Mouse (Mus musculus) neural tube, embryonic 11.5 days (tissue): ENCODE data around the gene Sucla2. TPM values are rescaled to one million over a fixed set of nuclear protein-coding genes. Genes with fewer than 3 reads are reported as not detected.
A peak's percentile ranks its signal among the peaks of the same experiment; 100 is the strongest.

Experiments used
- ATAC-seq: fragments of 200-750 bp; cut with Nextera tagmentation; 2 replicates; pipeline ENCODE4 v1.8.0; 2017; ENCODE audit warnings: moderate number of reproducible peaks, mild to moderate bottlenecking, moderate TSS enrichment, moderate library complexity; ENCODE audit not compliant: insufficient read depth, low FRiP score, low TSS enrichment
- DNase-seq: peaks from one replicate; pipeline ENCODE4 v3.0.0-alpha.2; 2015; ENCODE audit warnings: low spot score
- H3K27ac ChIP-seq: fragments of 300-500 bp; sonication (generic); 2 replicates; pipeline ENCODE4 v1.5.1; 2014; ENCODE audit warnings: low read depth, mild to moderate bottlenecking, low read length
- H3K27me3 ChIP-seq: fragments of 300-500 bp; sonication (generic); 2 replicates; pipeline ENCODE4 v1.6.1; 2014; ENCODE audit warnings: mild to moderate bottlenecking, low read length, mixed read lengths; ENCODE audit not compliant: control insufficient read depth, insufficient read depth
- H3K36me3 ChIP-seq: fragments of 300-500 bp; sonication (generic); 2 replicates; pipeline ENCODE4 v1.6.1; 2014; ENCODE audit warnings: mild to moderate bottlenecking, low read length, moderate library complexity, mixed read lengths; ENCODE audit not compliant: control insufficient read depth, insufficient read depth
- H3K4me1 ChIP-seq: fragments of 300-500 bp; sonication (generic); 2 replicates; pipeline ENCODE4 v1.6.1; 2014; ENCODE audit warnings: low read length, mixed read lengths; ENCODE audit not compliant: control insufficient read depth, insufficient read depth
- H3K4me2 ChIP-seq: fragments of 300-500 bp; sonication (generic); 2 replicates; pipeline ENCODE4 v1.6.1; 2014; ENCODE audit warnings: low read depth, mild to moderate bottlenecking, moderate library complexity
- H3K4me3 ChIP-seq: fragments of 300-500 bp; sonication (generic); 2 replicates; pipeline ENCODE4 v1.5.1; 2014; ENCODE audit warnings: low read depth, low read length
- H3K9ac ChIP-seq: fragments of 300-500 bp; sonication (generic); 2 replicates; pipeline ENCODE4 v1.6.1; 2014; ENCODE audit warnings: mild to moderate bottlenecking, low read length
- H3K9me3 ChIP-seq: fragments of 300-500 bp; sonication (generic); 2 replicates; pipeline ENCODE4 v1.6.1; 2016; ENCODE audit warnings: low read length; ENCODE audit not compliant: control insufficient read depth
- WGBS: fragments of 180-500 bp; shearing (Covaris S2); extraction: QIAGEN DNeasy Blood & Tissue Kit; methylation state at CpG from one replicate; pipeline ENCODE4 v1.1.7; 2014; 5-methylcytosine and 5-hydroxymethylcytosine counted together
- polyA plus RNA-seq: library from polyadenylated mRNA; unstranded; fragments of >200 nt; fragmentation: Nextera tagmentation; extraction: Ambion mirVana; gene quantifications from 2 replicates; pipeline ENCODE4 v1.2.1, GENCODE M21; 2014

The Sucla2 gene
- 112 and 117 TPM in 2 replicates for polyA plus RNA-seq

DNA sequence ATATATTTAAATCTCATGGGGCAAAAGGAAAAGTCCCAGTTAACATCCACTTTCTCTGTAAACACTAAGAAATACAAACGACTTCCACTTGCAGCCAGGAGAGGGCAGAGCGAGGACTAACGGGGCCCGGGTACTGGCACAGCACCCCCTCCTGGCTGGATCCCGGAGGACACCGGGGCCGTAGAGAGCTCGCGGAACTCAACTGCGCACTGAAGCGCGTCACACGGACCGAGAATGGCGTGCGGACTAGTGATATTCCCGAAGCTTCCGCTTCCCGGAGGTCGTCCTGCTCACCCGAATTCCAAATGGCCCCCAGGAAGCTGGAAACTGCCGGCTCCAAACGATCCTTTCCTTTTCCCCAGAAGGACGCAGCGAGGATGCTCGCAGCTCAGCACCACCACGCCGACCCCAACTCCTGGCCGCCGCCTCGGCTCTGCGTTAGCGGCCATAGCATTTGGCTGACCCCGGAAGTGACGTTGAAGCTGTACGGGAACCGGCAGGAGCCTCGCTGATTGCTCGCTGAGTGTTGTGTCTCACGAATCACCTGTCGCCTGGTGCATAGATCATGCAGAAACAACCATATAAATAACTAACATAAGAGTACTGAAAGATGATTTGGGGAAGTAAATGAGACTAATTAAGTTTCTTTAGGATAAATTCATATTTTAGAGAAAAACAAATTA, at the start of gene Sucla2:
Sucla2 (plus strand) TSS at position 554 of the 683 bp plus-strand sequence.
- DNase-seq: peak; percentile 96
- Histone ChIP-seq H3K27me3 (no peaks in the 10 kb centered on the region), H3K9me3 (no peaks in the 10 kb centered on the region), H3K4me2 (peak within 1 kb of the TSS; percentile 32), H3K4me3 (peak within 1 kb of the TSS; percentile 46), H3K9ac (peak within 1 kb of the TSS; percentile 69), H3K4me1 (no peaks in the 10 kb centered on the region), H3K27ac (peak within 1 kb of the TSS; percentile 81), H3K36me3 (no peaks in the 10 kb centered on the region)
- ATAC-seq: peak; percentile 98
- under 1% methylated on average over 38 of the region's 41 CpGs for WGBS

DNA sequence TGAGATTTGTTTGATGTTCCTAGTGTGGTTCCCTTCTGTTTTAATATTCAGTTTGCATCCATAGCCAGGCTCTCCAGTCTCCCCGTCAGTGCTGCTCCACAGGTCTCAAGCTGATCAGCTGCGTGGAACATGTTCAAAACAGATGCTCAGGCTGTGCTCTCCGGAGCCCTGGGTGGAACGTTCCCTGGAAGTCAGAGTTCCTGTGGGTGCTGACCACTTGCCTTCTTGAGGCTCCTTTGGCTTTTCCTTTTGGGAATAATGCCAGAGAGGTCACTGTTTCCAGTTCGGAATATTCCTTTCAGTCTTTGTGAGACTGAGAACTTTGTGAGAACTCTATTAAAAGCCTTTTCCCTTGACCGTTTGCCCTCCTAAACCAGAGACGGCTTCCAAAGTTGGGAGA, 49.6 kb upstream of the Sucla2 start:
- ATAC-seq: no peak
- Histone ChIP-seq H3K27ac (no peak overlapping the region), H3K9ac (no peak overlapping the region), H3K4me2 (no peak overlapping the region), H3K36me3 (no peaks in the 10 kb centered on the region), H3K27me3 (no peaks in the 10 kb centered on the region), H3K4me1 (no peaks in the 10 kb centered on the region; the same call in 1 of the 2 replicates), H3K9me3 (no peaks in the 10 kb centered on the region), H3K4me3 (no peak overlapping the region)
- DNase-seq: no peak
- WGBS: 81% methylated on average over 7 of the region's 7 CpGs

DNA sequence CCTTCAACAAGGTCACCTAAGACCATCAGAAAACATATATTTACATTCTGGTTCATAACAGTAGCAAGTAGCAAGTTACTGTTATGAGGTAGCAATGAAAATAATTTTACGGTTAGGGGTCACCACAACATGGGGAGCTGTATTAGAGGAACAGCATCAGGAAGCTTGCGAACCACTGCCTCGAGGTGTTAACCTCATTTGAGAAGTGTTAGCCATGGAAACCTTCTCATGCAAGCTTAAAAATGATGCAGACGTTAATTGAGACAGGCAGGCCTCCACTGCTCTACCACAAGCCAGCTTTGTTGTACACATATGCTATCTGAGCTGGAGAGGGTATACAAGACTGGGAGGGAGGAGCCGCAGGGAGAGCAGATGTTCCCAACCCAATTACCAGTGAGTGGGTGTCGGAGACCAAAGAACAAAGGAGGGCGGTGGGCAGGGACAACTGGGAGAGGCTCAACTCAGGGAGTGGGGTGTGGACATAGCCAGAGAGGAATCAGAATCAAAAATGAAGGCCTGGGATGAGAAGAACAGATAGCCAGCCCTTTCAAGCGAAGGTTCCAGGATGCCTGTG, 48.7 kb upstream of the Sucla2 start:
- Histone ChIP-seq H3K9me3 (no peaks in the 10 kb centered on the region), H3K4me1 (no peaks in the 10 kb centered on the region; the same call in 1 of the 2 replicates), H3K36me3 (no peaks in the 10 kb centered on the region), H3K9ac (no peak overlapping the region), H3K4me3 (no peak overlapping the region), H3K27me3 (no peaks in the 10 kb centered on the region), H3K4me2 (no peak overlapping the region), H3K27ac (no peak overlapping the region)
- WGBS: 72% methylated on average over 8 of the region's 8 CpGs
- ATAC-seq (no peak), DNase-seq (no peak)

DNA sequence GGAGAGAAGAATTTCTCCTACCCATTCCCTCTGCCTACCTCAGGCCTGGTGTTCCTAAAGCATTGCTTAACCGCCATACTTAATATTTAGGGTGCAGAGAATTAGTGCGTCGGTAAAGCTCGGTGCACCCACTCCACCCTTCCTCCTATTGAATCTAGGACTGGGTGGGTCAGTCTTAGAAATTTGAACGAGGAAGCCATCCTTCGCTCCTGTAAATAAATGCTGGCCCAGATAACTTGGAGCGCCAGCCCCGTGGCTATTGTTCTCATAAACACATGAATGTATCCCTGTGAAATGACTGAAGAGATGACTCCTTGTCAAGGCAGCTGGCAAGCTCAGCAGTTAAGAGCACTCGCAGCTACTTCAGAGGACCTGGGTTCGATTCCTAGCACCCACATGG, 48.0 kb upstream of the Sucla2 start:
- Histone ChIP-seq H3K9ac (no peak overlapping the region), H3K4me1 (no peaks in the 10 kb centered on the region; the same call in 1 of the 2 replicates), H3K36me3 (no peaks in the 10 kb centered on the region), H3K27me3 (no peaks in the 10 kb centered on the region), H3K9me3 (no peaks in the 10 kb centered on the region), H3K4me3 (no peak overlapping the region), H3K4me2 (no peak overlapping the region), H3K27ac (no peak overlapping the region)
- 92% methylated on average over 10 of the region's 10 CpGs for WGBS
- DNase-seq (no peak), ATAC-seq (no peak)

DNA sequence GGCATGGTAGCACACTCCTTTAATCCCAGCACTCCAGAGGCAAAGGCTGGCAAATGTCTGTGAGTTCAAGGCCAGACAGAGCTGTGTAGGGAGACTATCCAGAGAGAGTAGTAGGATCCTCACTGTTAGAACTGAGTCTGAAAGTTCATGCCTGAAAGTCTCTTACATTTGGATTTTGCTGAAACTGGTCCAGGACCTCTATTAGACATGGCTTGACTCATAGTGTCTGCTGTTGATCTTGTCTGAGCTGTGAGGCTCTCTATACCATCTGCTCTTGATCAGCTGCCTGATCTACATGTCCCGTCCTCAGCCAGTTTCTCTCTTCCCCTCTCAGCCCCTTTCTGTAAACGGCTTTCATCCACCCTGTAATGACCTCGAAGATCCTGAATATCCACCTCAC, 46.8 kb upstream of the Sucla2 start:
- Histone ChIP-seq H3K27ac (no peak overlapping the region), H3K9ac (no peak overlapping the region), H3K27me3 (no peaks in the 10 kb centered on the region), H3K4me2 (no peak overlapping the region), H3K9me3 (no peaks in the 10 kb centered on the region), H3K36me3 (no peaks in the 10 kb centered on the region), H3K4me3 (no peak overlapping the region), H3K4me1 (no peaks in the 10 kb centered on the region)
- ATAC-seq (no peak), DNase-seq (no peak)
- 85% methylated on average over 3 of the region's 3 CpGs for WGBS

DNA sequence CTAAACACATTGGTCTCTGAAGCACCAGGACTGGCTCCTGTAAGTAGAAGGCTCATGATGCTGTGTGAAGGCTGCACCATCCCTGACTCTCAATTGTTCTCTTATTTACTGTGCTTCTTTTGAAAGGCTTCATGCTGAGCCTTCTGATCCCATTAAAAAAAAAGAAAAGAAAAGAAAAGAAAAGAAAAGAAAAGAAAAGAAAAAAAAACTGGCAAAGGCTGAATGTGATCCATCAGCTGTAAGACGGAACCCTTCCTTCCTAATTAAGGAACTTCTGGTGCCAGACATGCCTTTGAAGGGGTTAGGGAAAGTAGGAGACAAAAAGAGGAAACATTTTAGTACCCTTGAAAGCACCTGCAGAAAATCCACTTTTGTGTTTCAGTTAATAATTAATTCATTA, 45.3 kb upstream of the Sucla2 start:
- WGBS: 28% methylated on average over 1 of the region's 1 CpGs
- ATAC-seq (no peak), DNase-seq (no peak)
- H3K4me1 ChIP-seq: no peaks in the 10 kb centered on the region
- H3K36me3 ChIP-seq: no peaks in the 10 kb centered on the region
- no peaks in the 10 kb centered on the region for H3K27me3 ChIP-seq
- H3K4me2 ChIP-seq: no peak overlapping the region
- H3K27ac ChIP-seq: no peak overlapping the region
- no peak overlapping the region for H3K4me3 ChIP-seq
- H3K9ac ChIP-seq: no peak overlapping the region
- H3K9me3 ChIP-seq: no peaks in the 10 kb centered on the region

DNA sequence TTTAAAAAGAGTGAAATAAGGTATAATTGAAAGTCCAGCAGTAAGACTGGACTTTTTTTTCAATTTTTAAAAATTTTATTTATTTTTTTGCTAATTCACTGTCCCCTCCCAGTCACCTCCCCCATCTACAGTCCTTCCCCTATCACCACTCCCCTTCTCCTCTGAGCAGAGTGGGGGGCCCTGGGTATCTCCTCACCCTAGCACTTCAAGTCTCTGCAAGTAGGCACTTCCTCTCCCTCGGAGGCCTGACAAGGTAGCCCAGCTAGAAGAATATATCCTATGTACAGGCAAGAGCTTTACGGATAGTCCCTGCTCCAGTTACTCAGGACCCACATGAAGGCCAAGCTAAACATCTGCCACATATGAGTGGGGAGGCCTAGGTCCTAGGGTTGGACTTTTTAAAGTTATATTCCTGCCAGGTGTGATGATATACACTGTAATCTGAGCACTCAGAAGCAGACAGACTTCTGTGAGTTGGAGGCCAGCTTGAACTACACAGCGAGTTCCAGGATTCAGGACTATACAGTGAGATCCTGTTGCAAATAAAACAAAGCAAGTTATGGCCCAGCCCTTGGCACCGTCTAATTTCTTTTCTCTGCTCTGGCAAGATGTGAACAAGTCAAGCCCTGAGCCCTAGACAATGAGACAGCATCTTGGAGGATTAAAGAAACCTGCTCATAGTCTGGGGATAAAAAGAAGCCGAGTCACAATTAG, 41.4 kb upstream of the Sucla2 start:
- Histone ChIP-seq H3K4me2 (no peak overlapping the region), H3K9ac (no peak overlapping the region), H3K27me3 (no peaks in the 10 kb centered on the region), H3K4me3 (no peak overlapping the region), H3K27ac (no peak overlapping the region), H3K4me1 (no peaks in the 10 kb centered on the region), H3K9me3 (no peaks in the 10 kb centered on the region), H3K36me3 (no peaks in the 10 kb centered on the region)
- 82% methylated on average over 5 of the region's 5 CpGs for WGBS
- no peak for DNase-seq
- ATAC-seq: no peak

DNA sequence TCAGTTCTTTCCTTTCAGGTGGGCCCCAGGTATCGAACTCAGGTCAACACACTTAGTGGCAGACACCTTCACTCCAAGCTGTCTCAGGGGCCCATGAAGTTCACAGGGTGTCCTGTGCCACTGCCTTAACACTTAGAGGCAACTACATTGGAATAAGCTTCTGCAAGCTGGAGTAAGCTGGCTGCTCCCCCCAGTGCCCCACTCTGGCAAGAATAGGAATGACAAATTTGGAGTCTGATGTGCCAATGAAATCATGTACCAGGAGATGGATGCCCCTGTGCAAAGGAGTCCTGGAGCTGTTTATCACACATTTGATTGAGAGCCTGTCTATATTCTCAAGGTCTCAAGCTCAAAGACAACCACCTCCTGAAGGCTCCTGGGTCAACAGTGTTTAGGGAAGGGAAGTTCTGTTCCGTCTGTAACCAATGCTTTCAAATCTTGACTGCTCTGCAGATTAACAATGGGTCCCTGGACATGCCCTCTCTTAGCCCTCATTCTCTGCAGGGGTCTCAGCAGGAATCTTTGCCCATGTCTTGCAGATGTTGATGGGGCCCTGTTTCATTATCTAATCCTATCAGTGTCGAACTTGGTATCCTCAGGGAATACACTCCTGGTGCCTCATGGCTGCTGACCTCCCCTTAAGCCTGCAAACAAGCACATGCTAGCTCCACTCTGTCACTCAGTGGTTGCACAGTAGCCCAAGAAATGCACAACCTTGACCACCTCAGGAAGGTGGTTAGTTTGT, 40.6 kb upstream of the Sucla2 start:
- H3K27ac ChIP-seq: no peak overlapping the region
- no peak overlapping the region for H3K4me3 ChIP-seq
- no peaks in the 10 kb centered on the region for H3K4me1 ChIP-seq
- no peak for DNase-seq
- no peak overlapping the region for H3K4me2 ChIP-seq
- H3K36me3 ChIP-seq: no peaks in the 10 kb centered on the region
- H3K27me3 ChIP-seq: no peaks in the 10 kb centered on the region
- ATAC-seq: no peak
- H3K9ac ChIP-seq: no peak overlapping the region
- no peaks in the 10 kb centered on the region for H3K9me3 ChIP-seq
- WGBS: 65% methylated on average over 3 of the region's 3 CpGs
